Mouse (Mus musculus) layer of hippocampus, postnatal 14 days (tissue): ENCODE data around the gene Bicral. TPM values are rescaled to one million over a fixed set of nuclear protein-coding genes. Genes with fewer than 3 reads are reported as not detected.
"Not testable (repeated sequence)": the region's sequence is repeated elsewhere in the genome, so short reads cannot be mapped to it uniquely, and the experiment has no call there.

Experiments used
- DNase-seq, 2 experiments: peaks; one replicate each; pipeline ENCODE4 v3.0.0; 2021 to 2022; ENCODE audit warnings: low spot score in 2 of 2, mixed read lengths in 1 of 2
- total RNA-seq, 2 experiments: library from RNA; stranded (reverse); gene quantifications; 2 replicates each; pipeline ENCODE4 v1.2.3; 2021

Bicral gene
- total RNA-seq, 2 experiments from 2014 or later, result 38.6 to 43.7 TPM

- no peak for DNase-seq
Observed at GRCm38 (mm10) chr17:46808376-46808775, 49.9 kb downstream of the Bicral start.

GRCm38 (mm10) chr17:46801761-46802160 is 56.5 kb downstream of the Bicral start:
- DNase-seq, result no peak

- DNase-seq, result no peak
Observed at GRCm38 (mm10) chr17:46799680-46800079, 58.6 kb downstream of the Bicral start.

- no peak for DNase-seq
Observed at GRCm38 (mm10) chr17:46797386-46797785, 60.9 kb downstream of the Bicral start.

GRCm38 (mm10) chr17:46796743-46797142 is 61.5 kb downstream of the Bicral start:
- no peak for DNase-seq

GRCm38 (mm10) chr17:46792963-46793362 is 65.3 kb downstream of the Bicral start:
- DNase-seq, result no peak

- DNase-seq, result not testable (repeated sequence)
Observed at GRCm38 (mm10) chr17:46787974-46788373, 70.3 kb downstream of the Bicral start.

- no peak for DNase-seq
Observed at GRCm38 (mm10) chr17:46786952-46787351, 71.3 kb downstream of the Bicral start.

- no peak for DNase-seq
Observed at GRCm38 (mm10) chr17:46783222-46783565, 75.1 kb downstream of the Bicral start.

GRCm38 (mm10) chr17:46782341-46783221 is 75.7 kb downstream of the Bicral start, which contains the start of gene Rpl7l1:
TSS of gene Rpl7l1 (minus strand) at chr17:46782672.
- DNase-seq, result peak; percentile 92 to 93

GRCm38 (mm10) chr17:46781876-46782275 is 76.4 kb downstream of the Bicral start:
- DNase-seq, result no peak

- no peak for DNase-seq
Observed at GRCm38 (mm10) chr17:46776087-46776486, 82.2 kb downstream of the Bicral start.

- DNase-seq, result no peak
Observed at GRCm38 (mm10) chr17:46775070-46775469, 83.2 kb downstream of the Bicral start.

- no peak for DNase-seq
Observed at GRCm38 (mm10) chr17:46774131-46774472, 84.2 kb downstream of the Bicral start.

GRCm38 (mm10) chr17:46773278-46774130 is 84.8 kb downstream of the Bicral start:
- no peak for DNase-seq

GRCm38 (mm10) chr17:46772404-46773277 is 85.6 kb downstream of the Bicral start, which contains the start of gene 2310039H08Rik:
TSS of gene 2310039H08Rik (plus strand) at chr17:46772635.
- peak; percentile 88 to 90 for DNase-seq

- no peak for DNase-seq
Observed at GRCm38 (mm10) chr17:46772038-46772403, 86.3 kb downstream of the Bicral start.

GRCm38 (mm10) chr17:46771616-46772015 is 86.7 kb downstream of the Bicral start:
- DNase-seq, result no peak

- no peak for DNase-seq
Observed at GRCm38 (mm10) chr17:46771025-46771424, 87.3 kb downstream of the Bicral start.

GRCm38 (mm10) chr17:46770546-46770945 is 87.7 kb downstream of the Bicral start:
- DNase-seq, result no peak

GRCm38 (mm10) chr17:46767868-46768267 is 90.4 kb downstream of the Bicral start:
- no peak for DNase-seq
